Mouse (Mus musculus) stomach, postnatal 0 days (tissue): Measurements from ENCODE around the gene Larp4.

Experiments used
- CTCF ChIP-seq: IDR thresholded peaks from 2 replicates; pipeline ENCODE4 v1.5.1; 2016; ENCODE audit warnings: antibody characterized with exemption, low read depth, mild to moderate bottlenecking, moderate library complexity
- EP300 ChIP-seq: optimal IDR thresholded peaks from 2 replicates; pipeline ENCODE3; 2016; ENCODE audit warnings: antibody characterized with exemption

DNA sequence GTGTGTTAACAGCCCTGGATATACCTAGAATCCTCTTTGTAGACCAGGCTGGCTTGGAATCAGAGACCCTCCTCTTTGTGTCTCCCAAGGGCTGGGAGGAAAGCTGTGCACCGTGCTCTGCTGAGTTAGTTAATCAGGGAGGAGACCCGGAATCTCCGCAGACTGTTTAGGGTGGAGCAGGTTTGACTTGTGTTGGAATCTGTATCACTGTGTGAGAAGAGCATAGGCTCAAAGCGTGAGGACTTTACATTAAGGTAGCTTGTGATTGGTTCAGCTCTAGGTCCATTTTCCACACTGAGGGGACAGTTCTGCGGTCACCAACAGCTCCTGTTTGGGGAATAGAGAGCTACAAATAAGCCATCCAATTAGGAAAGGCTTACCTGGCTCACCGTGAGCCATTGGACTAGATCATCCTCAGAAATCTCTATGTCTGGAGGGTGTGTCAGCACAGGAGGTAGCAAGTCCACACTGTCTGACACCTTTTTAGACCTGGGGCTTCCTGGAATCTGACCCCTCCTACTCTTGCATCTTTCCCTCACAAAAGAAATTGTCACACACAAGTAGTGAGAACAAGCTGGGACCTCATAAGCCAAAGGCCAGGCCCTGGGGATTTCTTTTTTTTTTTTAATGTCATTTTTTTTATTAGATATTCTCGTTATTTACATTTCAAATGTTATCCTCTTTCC is 89.9 kb downstream of the Larp4 start:
- TF ChIP-seq CTCF (no peak), EP300 (no peak)
